Mouse (Mus musculus) thymus, adult 18-20 months (tissue): ENCODE measurements around the gene Enpp7.
A peak's percentile ranks its signal among the peaks of the same experiment; 100 is the strongest.

ENCODE experiments used
- DNase-seq, 2 experiments: peaks; one replicate each; pipeline ENCODE4 v3.0.0; 2022; ENCODE audit warnings: mixed read lengths in 2 of 2

The Enpp7 gene

DNA sequence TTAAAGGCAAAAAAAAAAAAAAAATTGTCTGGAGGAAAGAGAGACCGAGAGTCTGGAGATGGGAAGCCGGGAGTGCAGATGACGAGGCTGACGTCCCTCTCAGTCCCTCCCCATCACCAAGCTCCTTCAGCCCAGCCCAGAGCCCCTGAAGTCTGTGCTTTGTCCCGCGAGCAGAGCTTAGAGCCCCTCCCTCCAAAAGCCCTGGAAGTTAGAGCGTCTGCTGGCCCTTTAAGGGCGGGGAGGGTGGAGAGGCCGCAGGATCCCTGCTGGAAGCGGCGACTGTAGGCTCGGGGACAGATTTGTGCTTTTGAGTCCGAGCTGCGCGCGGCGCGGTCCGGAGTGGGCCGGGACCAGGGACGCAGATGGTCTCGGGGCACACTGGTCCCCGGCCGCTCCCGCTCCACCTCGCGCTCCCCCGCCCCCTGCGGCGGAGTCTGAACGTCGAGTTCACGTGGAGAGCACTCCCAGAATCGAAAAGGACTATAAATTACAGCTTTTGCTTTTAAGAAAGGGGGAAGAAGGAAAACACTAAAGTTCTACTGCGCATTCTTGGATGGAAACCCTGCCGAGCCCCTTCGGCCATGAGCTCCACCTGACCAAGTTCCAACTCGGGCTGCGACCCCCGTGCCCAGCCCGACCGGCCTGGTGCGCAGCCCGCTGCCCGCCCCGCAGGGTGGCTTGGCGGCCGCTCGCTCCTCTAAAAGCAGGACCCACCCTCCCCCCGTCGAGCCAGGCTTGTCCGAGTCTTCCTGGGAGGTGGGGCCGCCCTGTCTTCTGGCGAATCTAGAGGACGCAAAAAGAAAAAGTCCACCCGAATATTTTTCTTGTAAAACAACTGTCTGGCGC is 49.2 kb downstream of the Enpp7 start:
- DNase-seq, result no peak

- DNase-seq, result no peak
Measured at GRCm38 (mm10) chr11:119037780-119038401, 49.9 kb downstream of the Enpp7 start.

DNA sequence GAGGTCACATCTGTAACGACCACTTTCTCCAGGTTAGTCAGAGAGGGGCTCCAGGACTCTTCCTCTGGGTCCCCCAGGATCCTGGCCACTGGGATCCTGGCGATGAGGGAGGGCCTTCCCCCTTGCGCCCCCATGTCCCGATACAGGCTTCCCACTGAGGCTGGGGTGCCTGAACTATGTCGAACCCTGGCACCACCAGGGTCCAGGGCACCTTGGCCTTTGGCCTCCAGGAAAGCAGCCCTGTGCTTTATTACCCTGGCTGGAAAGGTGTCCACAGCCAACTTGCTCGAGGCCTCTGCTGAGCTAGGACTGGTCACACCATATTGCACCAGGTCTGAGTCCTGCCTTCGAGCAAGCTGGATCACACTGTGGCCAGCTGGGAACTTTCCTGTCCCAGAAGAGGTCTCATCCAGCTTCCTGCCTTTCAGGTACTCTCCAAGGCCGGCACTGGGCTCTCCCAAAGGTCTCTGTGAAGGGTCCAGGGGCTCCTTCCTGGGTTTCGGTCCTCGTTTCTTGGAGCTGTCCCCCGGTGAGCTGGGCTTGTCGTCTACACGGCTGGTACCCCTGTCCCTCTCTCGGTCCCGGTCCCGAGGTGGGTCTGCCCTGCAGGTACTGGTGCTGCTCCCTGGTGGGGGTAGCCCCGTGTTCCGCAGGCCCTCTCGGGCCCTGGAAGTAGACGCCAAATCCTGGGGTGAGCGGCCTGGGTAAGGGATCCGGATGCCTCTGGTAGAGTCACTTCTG is 50.9 kb downstream of the Enpp7 start:
- DNase-seq, result peak in 1 of 2 experiments; percentile 24

DNA sequence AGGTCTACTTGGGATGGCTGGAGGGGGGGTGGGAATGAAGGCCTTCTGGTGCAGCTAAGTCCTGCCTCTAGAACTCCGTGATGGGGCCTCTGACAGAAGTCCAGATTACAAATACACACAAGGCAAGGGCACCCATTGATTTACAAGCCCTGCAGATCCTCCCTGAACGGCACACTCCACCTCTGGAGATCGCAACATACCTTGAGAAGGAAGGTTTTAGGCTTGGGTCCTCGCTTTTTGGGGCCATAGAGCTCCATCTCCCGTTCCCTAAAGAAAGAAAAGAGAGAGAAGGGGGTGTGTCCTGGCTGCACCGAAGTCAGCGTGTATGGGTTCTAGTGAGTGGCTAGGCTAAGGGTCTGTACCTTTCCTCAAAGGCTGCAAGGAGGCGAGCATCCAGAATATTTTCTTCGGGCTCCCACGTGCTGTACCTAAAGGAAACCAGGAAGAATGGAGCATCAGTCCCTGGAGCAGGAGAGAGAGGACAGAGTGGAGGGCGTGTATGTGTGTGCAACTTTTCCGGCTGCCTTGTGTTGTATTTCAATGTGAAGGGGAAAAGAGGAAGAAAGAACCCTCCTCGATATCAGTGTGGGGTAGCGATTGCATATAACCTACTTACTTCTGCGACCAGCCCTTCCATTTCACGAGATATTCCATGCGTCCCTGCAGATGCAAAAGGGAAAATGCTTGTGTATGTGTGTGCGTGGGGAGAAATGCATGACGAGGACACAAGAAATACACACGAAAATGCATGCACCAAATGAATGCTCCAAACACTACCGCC is 51.9 kb downstream of the Enpp7 start:
- no peak for DNase-seq

- peak; percentile 99 for DNase-seq
Measured at GRCm38 (mm10) chr11:119040600-119041324, 52.8 kb downstream of the Enpp7 start, which contains the start of gene Cbx8. Gene Cbx8 (minus strand): TSS chr11:119040969.

- DNase-seq, result no peak
Measured at GRCm38 (mm10) chr11:119041325-119041716, 53.3 kb downstream of the Enpp7 start.

GRCm38 (mm10) chr11:119041750-119042465 is 53.9 kb downstream of the Enpp7 start:
- DNase-seq, result peak in 1 of 2 experiments; percentile 28
